Mouse (Mus musculus): ENCODE results near the gene Plvap. TPM values are rescaled to one million over a fixed set of nuclear protein-coding genes. Genes with fewer than 3 reads are reported as not detected.

Gene Plvap
- polyA plus RNA-seq, 1 experiment from 2014 or later = 6.8 TPM

- DNase-seq (ENCODE audit: low spot score) (no peak), ATAC-seq (no peak)
- Histone ChIP-seq H3K9ac (ENCODE audit: low read length) (no peak overlapping the region), H3K9me3 (replicated peaks; ENCODE audit: control insufficient read depth, low read length) (no peaks in the 10 kb centered on the region), H3K27ac (ENCODE audit: low read depth, low read length) (no peak overlapping the region), H3K4me2 (ENCODE audit: low read length) (no peak overlapping the region), H3K4me3 (ENCODE audit: low read depth, low read length) (no peak overlapping the region), H3K4me1 (ENCODE audit: control insufficient read depth, insufficient read depth, low read length) (peaks cover 19% of the 10 kb centered on the region), H3K36me3 (ENCODE audit: control insufficient read depth, insufficient read depth, low read length) (peaks cover 23% of the 10 kb centered on the region), H3K27me3 (replicated peaks; ENCODE audit: control insufficient read depth, insufficient read depth, low read length) (no peaks in the 10 kb centered on the region)
- WGBS = 91% methylated on average over 1 of the region's 1 CpGs
These were observed 43.6 kb downstream of the Plvap start for GRCm38 (mm10) chr8:71468001-71468400.

DNA sequence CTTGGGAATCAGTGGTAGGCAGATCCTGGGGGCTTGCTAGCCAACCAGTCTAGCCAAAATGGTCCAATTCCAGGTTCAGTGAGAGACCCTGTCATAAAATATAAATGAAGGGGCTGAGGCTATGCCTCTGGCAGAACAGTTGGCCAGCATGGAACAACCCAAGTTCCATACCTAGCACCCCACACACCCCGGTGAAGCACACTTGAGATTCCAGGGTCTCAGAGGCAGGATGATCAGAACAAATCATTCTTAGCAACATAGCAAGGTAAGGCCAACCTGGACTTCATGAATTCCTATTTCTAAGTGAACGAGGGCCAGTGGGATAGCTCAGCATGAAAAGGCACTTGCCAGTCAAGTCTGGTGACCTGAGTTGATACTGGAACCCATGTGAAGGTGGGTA, 44.4 kb downstream of the Plvap start:
- 96% methylated on average over 2 of the region's 2 CpGs for WGBS
- H3K4me1 ChIP-seq (ENCODE audit: control insufficient read depth, insufficient read depth, low read length) = peaks cover 24% of the 10 kb centered on the region
- H3K4me2 ChIP-seq (ENCODE audit: low read length) = no peak overlapping the region
- peaks cover 15% of the 10 kb centered on the region for H3K36me3 ChIP-seq (ENCODE audit: control insufficient read depth, insufficient read depth, low read length)
- H3K27me3 ChIP-seq (replicated peaks; ENCODE audit: control insufficient read depth, insufficient read depth, low read length) = no peaks in the 10 kb centered on the region
- no peak for DNase-seq (ENCODE audit: low spot score)
- no peak overlapping the region for H3K4me3 ChIP-seq (ENCODE audit: low read depth, low read length)
- no peaks in the 10 kb centered on the region for H3K9me3 ChIP-seq (replicated peaks; ENCODE audit: control insufficient read depth, low read length)
- ATAC-seq = no peak
- no peak overlapping the region for H3K27ac ChIP-seq (ENCODE audit: low read depth, low read length)
- H3K9ac ChIP-seq (ENCODE audit: low read length) = no peak overlapping the region

- DNase-seq (ENCODE audit: low spot score) (no peak), ATAC-seq (no peak)
- H3K36me3 ChIP-seq (ENCODE audit: control insufficient read depth, insufficient read depth, low read length) = peaks cover 12% of the 10 kb centered on the region
- H3K4me3 ChIP-seq (ENCODE audit: low read depth, low read length) = no peak overlapping the region
- 97% methylated on average over 5 of the region's 5 CpGs for WGBS
- no peak overlapping the region for H3K9ac ChIP-seq (ENCODE audit: low read length)
- H3K27ac ChIP-seq (ENCODE audit: low read depth, low read length) = no peak overlapping the region
- no peaks in the 10 kb centered on the region for H3K27me3 ChIP-seq (replicated peaks; ENCODE audit: control insufficient read depth, insufficient read depth, low read length)
- H3K4me2 ChIP-seq (ENCODE audit: low read length) = no peak overlapping the region
- peaks cover 27% of the 10 kb centered on the region for H3K4me1 ChIP-seq (ENCODE audit: control insufficient read depth, insufficient read depth, low read length)
- H3K9me3 ChIP-seq (replicated peaks; ENCODE audit: control insufficient read depth, low read length) = no peaks in the 10 kb centered on the region
These were observed 45.4 kb downstream of the Plvap start for GRCm38 (mm10) chr8:71466198-71466597.

DNA sequence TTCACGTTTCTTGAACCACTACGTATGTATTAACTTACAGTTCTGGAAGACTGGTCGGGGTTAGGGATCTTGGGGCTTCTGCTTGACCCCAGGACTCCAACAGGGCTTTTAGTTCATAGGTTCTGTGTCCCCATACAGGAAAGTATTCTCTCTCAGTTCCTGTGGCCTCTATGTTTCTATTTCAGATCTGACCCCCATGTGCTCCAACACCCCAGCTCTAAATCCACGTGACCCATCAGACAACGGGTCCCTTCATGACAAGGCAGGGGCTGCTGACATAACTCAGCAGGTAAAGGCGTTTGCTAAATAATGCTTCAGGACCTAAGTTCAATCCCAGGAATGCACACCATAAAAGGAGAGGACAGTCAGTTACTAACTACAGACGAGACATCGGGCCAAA, 45.8 kb downstream of the Plvap start:
- peaks cover 27% of the 10 kb centered on the region for H3K4me1 ChIP-seq (ENCODE audit: control insufficient read depth, insufficient read depth, low read length)
- H3K27ac ChIP-seq (ENCODE audit: low read depth, low read length) = no peak overlapping the region; the same call in 1 of the 2 replicates
- peaks cover 12% of the 10 kb centered on the region for H3K36me3 ChIP-seq (ENCODE audit: control insufficient read depth, insufficient read depth, low read length)
- no peaks in the 10 kb centered on the region for H3K27me3 ChIP-seq (replicated peaks; ENCODE audit: control insufficient read depth, insufficient read depth, low read length)
- DNase-seq (ENCODE audit: low spot score) (no peak), ATAC-seq (no peak)
- peak overlapping the region; percentile 75 for H3K4me3 ChIP-seq (ENCODE audit: low read depth, low read length)
- no peaks in the 10 kb centered on the region for H3K9me3 ChIP-seq (replicated peaks; ENCODE audit: control insufficient read depth, low read length)
- 85% methylated on average over 8 of the region's 8 CpGs for WGBS
- peak overlapping the region; percentile 75 for H3K9ac ChIP-seq (ENCODE audit: low read length)
- H3K4me2 ChIP-seq (ENCODE audit: low read length) = peak overlapping the region; percentile 76

GRCm38 (mm10) chr8:71464513-71465500, 46.7 kb downstream of the Plvap start, which contains the start of gene Mrpl34:
TSS of gene Mrpl34 (plus strand) at chr8:71464959.
- Histone ChIP-seq H3K27ac (ENCODE audit: low read depth, low read length) (peak within 1 kb of the TSS; percentile 88), H3K4me3 (ENCODE audit: low read depth, low read length) (peak within 1 kb of the TSS; percentile 75), H3K9me3 (replicated peaks; ENCODE audit: control insufficient read depth, low read length) (no peaks in the 10 kb centered on the region), H3K4me2 (ENCODE audit: low read length) (peak within 1 kb of the TSS; percentile 76), H3K4me1 (ENCODE audit: control insufficient read depth, insufficient read depth, low read length) (peaks cover 22% of the 10 kb centered on the region), H3K9ac (ENCODE audit: low read length) (peak within 1 kb of the TSS; percentile 77), H3K27me3 (replicated peaks; ENCODE audit: control insufficient read depth, insufficient read depth, low read length) (no peaks in the 10 kb centered on the region), H3K36me3 (ENCODE audit: control insufficient read depth, insufficient read depth, low read length) (peaks cover 18% of the 10 kb centered on the region)
- under 1% methylated on average over 59 of the region's 59 CpGs for WGBS
- ATAC-seq (peak; percentile 71), DNase-seq (ENCODE audit: low spot score) (peak; percentile 100)

DNA sequence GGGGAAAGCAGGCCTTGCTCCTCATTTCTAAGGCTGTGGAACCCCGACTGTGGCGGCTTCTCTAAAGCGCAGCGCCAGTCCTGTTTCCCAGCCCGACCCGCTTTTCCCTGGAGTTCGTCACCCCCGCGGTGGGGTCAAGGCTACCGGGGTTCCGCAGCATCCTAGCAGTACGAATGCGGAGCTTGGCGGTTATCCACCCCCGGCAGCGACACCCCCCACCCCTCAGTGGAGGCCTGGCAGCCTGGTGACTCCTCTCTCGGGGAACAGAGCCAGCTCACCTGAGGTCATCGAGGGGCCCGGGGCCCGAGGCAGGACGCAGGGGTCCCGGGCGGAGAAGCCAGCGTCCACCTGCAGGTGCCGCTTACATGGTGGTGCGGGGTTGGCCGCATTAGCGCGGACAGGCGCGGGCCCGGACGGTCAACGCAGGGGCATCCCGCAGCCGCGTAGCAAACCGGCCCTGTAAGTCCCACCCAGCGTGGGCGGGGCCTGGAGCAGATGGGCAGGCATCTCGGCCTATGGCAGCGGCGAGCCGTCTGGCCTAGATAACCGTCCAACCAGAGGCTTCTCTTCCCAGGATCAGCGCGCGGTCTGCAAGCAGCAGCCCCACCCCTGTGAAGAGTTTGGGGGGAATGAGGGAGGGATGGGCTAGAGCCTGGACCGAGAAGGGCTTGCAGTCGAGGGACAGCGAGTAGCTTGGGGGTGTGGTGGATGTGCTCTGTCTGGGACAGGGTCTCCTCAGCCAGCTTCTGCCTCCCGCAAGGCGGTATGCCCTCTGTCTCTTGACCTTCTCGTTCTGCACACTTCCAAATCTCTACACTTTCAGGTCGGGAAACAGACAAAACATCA, 48.1 kb downstream of the Plvap start, which contains the start of gene Abhd8:
Abhd8 (minus strand) TSS at position 468 of the 846 bp plus-strand sequence.
- H3K27me3 ChIP-seq (replicated peaks; ENCODE audit: control insufficient read depth, insufficient read depth, low read length) = no peaks in the 10 kb centered on the region
- peak within 1 kb of the TSS; percentile 76 for H3K4me2 ChIP-seq (ENCODE audit: low read length)
- no peaks in the 10 kb centered on the region for H3K9me3 ChIP-seq (replicated peaks; ENCODE audit: control insufficient read depth, low read length)
- H3K27ac ChIP-seq (ENCODE audit: low read depth, low read length) = peak within 1 kb of the TSS; percentile 88
- H3K4me1 ChIP-seq (ENCODE audit: control insufficient read depth, insufficient read depth, low read length) = peaks cover 20% of the 10 kb centered on the region
- H3K4me3 ChIP-seq (ENCODE audit: low read depth, low read length) = peak within 1 kb of the TSS; percentile 75
- ATAC-seq (peak; percentile 84), DNase-seq (ENCODE audit: low spot score) (peak; percentile 97)
- H3K9ac ChIP-seq (ENCODE audit: low read length) = peak within 1 kb of the TSS; percentile 77
- H3K36me3 ChIP-seq (ENCODE audit: control insufficient read depth, insufficient read depth, low read length) = peaks cover 32% of the 10 kb centered on the region
- WGBS = 0% methylated on average over 55 of the region's 55 CpGs

GRCm38 (mm10) chr8:71462786-71463185, 48.8 kb downstream of the Plvap start:
- H3K9me3 ChIP-seq (replicated peaks; ENCODE audit: control insufficient read depth, low read length) = no peaks in the 10 kb centered on the region
- 5% methylated on average over 16 of the region's 16 CpGs for WGBS
- peak overlapping the region; percentile 76 for H3K4me2 ChIP-seq (ENCODE audit: low read length)
- peaks cover 37% of the 10 kb centered on the region for H3K36me3 ChIP-seq (ENCODE audit: control insufficient read depth, insufficient read depth, low read length)
- H3K9ac ChIP-seq (ENCODE audit: low read length) = peak overlapping the region; percentile 77
- ATAC-seq (peak; percentile 0; the same call in 1 of the 2 replicates), DNase-seq (ENCODE audit: low spot score) (peak; percentile 41)
- no peaks in the 10 kb centered on the region for H3K27me3 ChIP-seq (replicated peaks; ENCODE audit: control insufficient read depth, insufficient read depth, low read length)
- H3K4me3 ChIP-seq (ENCODE audit: low read depth, low read length) = peak overlapping the region; percentile 75
- 0 out of 2 replicates have a peak overlapping the region, but pooled peaks have one; percentile 56 for H3K27ac ChIP-seq (ENCODE audit: low read depth, low read length)
- H3K4me1 ChIP-seq (ENCODE audit: control insufficient read depth, insufficient read depth, low read length) = peaks cover 20% of the 10 kb centered on the region

- Histone ChIP-seq H3K9ac (ENCODE audit: low read length) (peak overlapping the region; percentile 77), H3K27me3 (replicated peaks; ENCODE audit: control insufficient read depth, insufficient read depth, low read length) (no peaks in the 10 kb centered on the region), H3K36me3 (ENCODE audit: control insufficient read depth, insufficient read depth, low read length) (peaks cover 43% of the 10 kb centered on the region), H3K4me3 (ENCODE audit: low read depth, low read length) (peak overlapping the region; percentile 75), H3K27ac (ENCODE audit: low read depth, low read length) (no peak overlapping the region), H3K4me2 (ENCODE audit: low read length) (peak overlapping the region; percentile 76), H3K9me3 (replicated peaks; ENCODE audit: control insufficient read depth, low read length) (no peaks in the 10 kb centered on the region), H3K4me1 (ENCODE audit: control insufficient read depth, insufficient read depth, low read length) (peaks cover 20% of the 10 kb centered on the region)
- no peak for DNase-seq (ENCODE audit: low spot score)
- no peak for ATAC-seq
- WGBS = 65% methylated on average over 4 of the region's 4 CpGs
These were observed 49.4 kb downstream of the Plvap start for GRCm38 (mm10) chr8:71462191-71462590.
